Mouse (Mus musculus) olfactory bulb, adult 2 months (tissue): Measurements from ENCODE around the gene Nfkbiz.

Experiments used
- CTCF ChIP-seq: fragments of 200-500 bp; IDR thresholded peaks from 2 replicates; pipeline ENCODE4 v1.5.1; 2012; ENCODE audit warnings: low read depth, mild to moderate bottlenecking, low read length, moderate library complexity; ENCODE audit not compliant: insufficient read depth
- POLR2A ChIP-seq: fragments of 200-500 bp; IDR thresholded peaks from 2 replicates; pipeline ENCODE4 v1.6.1; 2012; ENCODE audit warnings: mild to moderate bottlenecking, low read depth, low read length, moderate library complexity; ENCODE audit not compliant: insufficient read depth

GRCm38 (mm10) chr16:55835798-55836197 is 2.9 kb downstream of the Nfkbiz start:
- TF ChIP-seq POLR2A = no peak
- no peak for TF ChIP-seq CTCF
